Mouse (Mus musculus) neural tube, embryonic 15.5 days (tissue): ENCODE data around the gene Ms4a13. TPM values are rescaled to one million over a fixed set of nuclear protein-coding genes. Genes with fewer than 3 reads are reported as not detected.
"Not testable (repeated sequence)": the region's sequence is repeated elsewhere in the genome, so short reads cannot be mapped to it uniquely, and the experiment has no call there.

ENCODE experiments used
- ATAC-seq: fragments of 200-750 bp; cut with Nextera tagmentation; 2 replicates; pipeline ENCODE4 v1.8.0; 2017; ENCODE audit warnings: mild to moderate bottlenecking, moderate TSS enrichment, moderate library complexity; ENCODE audit not compliant: low FRiP score
- H3K27ac ChIP-seq: fragments of 300-500 bp; sonication (generic); replicated peaks from 2 replicates; pipeline ENCODE4 v1.5.1; 2015; ENCODE audit warnings: mild to moderate bottlenecking, inconsistent platforms
- H3K27me3 ChIP-seq: fragments of 300-500 bp; sonication (generic); replicated peaks from 2 replicates; pipeline ENCODE4 v1.6.1; 2015; ENCODE audit warnings: inconsistent platforms
- H3K36me3 ChIP-seq: fragments of 300-500 bp; sonication (generic); 2 replicates; pipeline ENCODE4 v1.6.1; 2015; ENCODE audit warnings: inconsistent platforms
- H3K4me1 ChIP-seq: fragments of 300-500 bp; sonication (generic); 2 replicates; pipeline ENCODE4 v1.6.1; 2015; ENCODE audit warnings: inconsistent platforms
- H3K4me2 ChIP-seq: fragments of 300-500 bp; sonication (generic); 2 replicates; pipeline ENCODE4 v1.6.1; 2015; ENCODE audit warnings: inconsistent platforms, mild to moderate bottlenecking, moderate library complexity
- H3K4me3 ChIP-seq: fragments of 300-500 bp; sonication (generic); replicated peaks from 2 replicates; pipeline ENCODE4 v1.5.1; 2015; ENCODE audit warnings: mild to moderate bottlenecking, inconsistent platforms
- H3K9ac ChIP-seq: fragments of 300-500 bp; sonication (generic); replicated peaks from 2 replicates; pipeline ENCODE4 v1.6.1; 2015; ENCODE audit warnings: mild to moderate bottlenecking, inconsistent platforms
- H3K9me3 ChIP-seq: fragments of 300-500 bp; sonication (generic); replicated peaks from 2 replicates; pipeline ENCODE4 v1.6.1; 2016; ENCODE audit warnings: inconsistent platforms
- WGBS: fragments of 180-500 bp; shearing (Covaris S2); methylation state at CpG from one replicate; pipeline ENCODE4 v1.1.7; 2015; ENCODE audit warnings: mixed read lengths; 5-methylcytosine and 5-hydroxymethylcytosine counted together
- polyA plus RNA-seq: library from polyadenylated mRNA; unstranded; fragments of >200 nt; fragmentation: Nextera tagmentation; extraction: Ambion mirVana; gene quantifications from 2 replicates; pipeline ENCODE4 v1.2.1, GENCODE M21; 2015

The Ms4a13 gene
- polyA plus RNA-seq, 1 experiment from 2014 or later = not detected

GRCm38 (mm10) chr19:11135336-11135735 is 61.2 kb downstream of the Ms4a13 start:
- Histone ChIP-seq H3K27ac (no peak overlapping the region), H3K4me1 (no peaks in the 10 kb centered on the region), H3K9ac (no peak overlapping the region), H3K4me2 (no peak overlapping the region), H3K9me3 (no peaks in the 10 kb centered on the region), H3K36me3 (no peaks in the 10 kb centered on the region), H3K4me3 (no peak overlapping the region), H3K27me3 (no peaks in the 10 kb centered on the region)
- ATAC-seq = no peak
- 75% methylated on average over 4 of the region's 4 CpGs for WGBS

- Histone ChIP-seq H3K9me3 (no peaks in the 10 kb centered on the region), H3K36me3 (no peaks in the 10 kb centered on the region), H3K4me3 (no peak overlapping the region), H3K27ac (no peak overlapping the region), H3K27me3 (no peaks in the 10 kb centered on the region), H3K4me1 (no peaks in the 10 kb centered on the region), H3K9ac (no peak overlapping the region), H3K4me2 (no peak overlapping the region)
- 91% methylated on average over 2 of the region's 2 CpGs for WGBS
- ATAC-seq = no peak
These were observed 61.7 kb downstream of the Ms4a13 start for GRCm38 (mm10) chr19:11134852-11135251.

- ATAC-seq = not testable (repeated sequence)
These were observed 65.8 kb downstream of the Ms4a13 start, which contains the start of gene 1700017D01Rik for GRCm38 (mm10) chr19:11130776-11131175. 1700017D01Rik (minus strand) TSS chr19:11130876.

DNA sequence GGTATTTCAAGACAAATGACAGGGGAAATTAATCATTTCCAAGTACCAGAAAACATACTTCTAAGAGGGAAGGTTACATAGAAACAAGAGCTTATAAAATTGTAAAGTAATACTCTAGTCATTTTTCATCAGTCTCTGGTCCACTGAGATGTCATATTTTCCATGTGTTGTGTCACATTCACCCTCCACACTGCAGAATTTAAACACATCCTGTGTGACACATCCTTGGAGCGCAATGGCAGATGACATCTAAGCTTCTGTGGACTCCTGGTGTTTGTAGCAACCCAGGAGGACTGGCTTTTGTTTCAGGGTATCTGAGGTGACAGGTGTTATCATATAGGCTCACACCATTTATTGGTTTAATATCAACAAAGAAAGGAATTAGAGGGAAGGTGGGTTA is 66.8 kb downstream of the Ms4a13 start:
- WGBS = 86% methylated on average over 1 of the region's 1 CpGs
- H3K4me2 ChIP-seq = no peak overlapping the region
- no peak overlapping the region for H3K4me3 ChIP-seq
- H3K9ac ChIP-seq = no peak overlapping the region
- ATAC-seq = no peak
- H3K27ac ChIP-seq = no peak overlapping the region
- H3K36me3 ChIP-seq = no peaks in the 10 kb centered on the region
- H3K9me3 ChIP-seq = peaks cover 12% of the 10 kb centered on the region; the same call in 1 of the 2 replicates
- no peaks in the 10 kb centered on the region for H3K27me3 ChIP-seq
- no peaks in the 10 kb centered on the region for H3K4me1 ChIP-seq

More at GRCm38 (mm10) chr19:11130776-11131175, 65.8 kb downstream of the Ms4a13 start, which contains the start of gene 1700017D01Rik:
- not testable (repeated sequence) for H3K9ac ChIP-seq, H3K27ac ChIP-seq, H3K36me3 ChIP-seq, H3K4me1 ChIP-seq, H3K9me3 ChIP-seq, H3K27me3 ChIP-seq, H3K4me3 ChIP-seq, H3K4me2 ChIP-seq
- 80% methylated on average over 8 of the region's 8 CpGs for WGBS

- WGBS = under 1% methylated on average over 15 of the region's 38 CpGs
- H3K27ac ChIP-seq = peak overlapping the region; percentile 61; the same call in 1 of the 2 replicates
- H3K27me3 ChIP-seq, H3K36me3 ChIP-seq, H3K4me1 ChIP-seq: not testable (repeated sequence)
- 0 out of 2 replicates have a peak overlapping the region, but pooled peaks have one; percentile 36 for H3K9ac ChIP-seq
- H3K4me2 ChIP-seq = peak overlapping the region; percentile 52
- ATAC-seq = peak; percentile 99
- H3K9me3 ChIP-seq = peaks cover 13% of the 10 kb centered on the region; the same call in 1 of the 2 replicates
- H3K4me3 ChIP-seq = peak overlapping the region; percentile 37
These were observed 75.5 kb downstream of the Ms4a13 start for GRCm38 (mm10) chr19:11121016-11121420.

Other genes with a start within 250 kb of the Ms4a13 start
- gene Ccdc86, start 247.5 kb downstream of the Ms4a13 start, polyA plus RNA-seq = 12.7 and 16.9 TPM in 2 replicates
- 1.0 TPM in 1 of 2 replicates, not detected in the other for gene Ms4a10, start 222.1 kb downstream of the Ms4a13 start, polyA plus RNA-seq
- gene Ms4a15, start 203.5 kb downstream of the Ms4a13 start, polyA plus RNA-seq = not detected in 2 replicates
- gene Ms4a18, start 178.7 kb downstream of the Ms4a13 start, polyA plus RNA-seq = 1.6 TPM in 1 of 2 replicates, not detected in the other
- 2.3 TPM in 1 of 2 replicates, not detected in the other for gene Ms4a8a, start 115.6 kb downstream of the Ms4a13 start, polyA plus RNA-seq
- not detected in 2 replicates for gene 1700017D01Rik, start 65.9 kb downstream of the Ms4a13 start, polyA plus RNA-seq
- not detected in 2 replicates for gene 1700025F22Rik, start 31.4 kb downstream of the Ms4a13 start, polyA plus RNA-seq
- gene Ms4a12, start 35.7 kb upstream of the Ms4a13 start, polyA plus RNA-seq = not detected in 2 replicates
- 0.05 TPM in 1 of 2 replicates, not detected in the other for gene Ms4a1, start 69.5 kb upstream of the Ms4a13 start, polyA plus RNA-seq
- not detected in 2 replicates for gene Ms4a5, start 87.1 kb upstream of the Ms4a13 start, polyA plus RNA-seq
- gene Ms4a14, start 117.7 kb upstream of the Ms4a13 start, polyA plus RNA-seq = 0.05 TPM in 1 of 2 replicates, not detected in the other
- 3.8 and 4.2 TPM in 2 replicates for gene Ms4a7, start 139.4 kb upstream of the Ms4a13 start, polyA plus RNA-seq
- gene Ms4a4a, start 178.8 kb upstream of the Ms4a13 start, polyA plus RNA-seq = 3.3 and 4.2 TPM in 2 replicates
- 0.69 and 1.1 TPM in 2 replicates for gene Ms4a4c, start 208.0 kb upstream of the Ms4a13 start, polyA plus RNA-seq
- gene Ms4a4b, start 246.8 kb upstream of the Ms4a13 start, polyA plus RNA-seq = 2.6 TPM in 1 of 2 replicates, not detected in the other